Mouse (Mus musculus): Measurements from ENCODE around the gene En2.

Gene En2

GRCm38 (mm10) chr5:28176585-28176984, 11.1 kb downstream of the En2 start:
- no peak for DNase-seq (ENCODE audit: inconsistent age in 2 of 2, low spot score in 1 of 2)

GRCm38 (mm10) chr5:28178322-28178721, 12.8 kb downstream of the En2 start:
- no peak for DNase-seq (ENCODE audit: inconsistent age in 2 of 2, low spot score in 1 of 2)

- DNase-seq (ENCODE audit: inconsistent age in 2 of 2, low spot score in 1 of 2): no peak
Measured at GRCm38 (mm10) chr5:28179237-28179790, 13.8 kb downstream of the En2 start.

- no peak for DNase-seq (ENCODE audit: inconsistent age in 2 of 2, low spot score in 1 of 2)
Measured at GRCm38 (mm10) chr5:28191201-28192098, 26.0 kb downstream of the En2 start.

GRCm38 (mm10) chr5:28192099-28192454, 26.6 kb downstream of the En2 start:
- DNase-seq (ENCODE audit: inconsistent age in 2 of 2, low spot score in 1 of 2): no peak

- no peak for DNase-seq (ENCODE audit: inconsistent age in 2 of 2, low spot score in 1 of 2)
Measured at GRCm38 (mm10) chr5:28195473-28195872, 30.0 kb downstream of the En2 start.

- no peak for DNase-seq (ENCODE audit: inconsistent age in 2 of 2, low spot score in 1 of 2)
Measured at GRCm38 (mm10) chr5:28199089-28199873, 33.8 kb downstream of the En2 start.

- no peak for DNase-seq (ENCODE audit: inconsistent age in 2 of 2, low spot score in 1 of 2)
Measured at GRCm38 (mm10) chr5:28203086-28203485, 37.6 kb downstream of the En2 start.

GRCm38 (mm10) chr5:28204678-28205077, 39.2 kb downstream of the En2 start:
- DNase-seq (ENCODE audit: inconsistent age in 2 of 2, low spot score in 1 of 2): no peak

GRCm38 (mm10) chr5:28206448-28206847, 41.0 kb downstream of the En2 start:
- DNase-seq (ENCODE audit: inconsistent age in 2 of 2, low spot score in 1 of 2): no peak

GRCm38 (mm10) chr5:28207043-28207442, 41.5 kb downstream of the En2 start:
- no peak for DNase-seq (ENCODE audit: inconsistent age in 2 of 2, low spot score in 1 of 2)

GRCm38 (mm10) chr5:28208726-28209520, 43.4 kb downstream of the En2 start:
- DNase-seq (ENCODE audit: inconsistent age in 2 of 2, low spot score in 1 of 2): no peak

GRCm38 (mm10) chr5:28209549-28210431, 44.3 kb downstream of the En2 start:
- DNase-seq (ENCODE audit: inconsistent age in 2 of 2, low spot score in 1 of 2): peak in 1 of 2 experiments; percentile 20

GRCm38 (mm10) chr5:28210591-28211550, 45.4 kb downstream of the En2 start:
- DNase-seq (ENCODE audit: inconsistent age in 2 of 2, low spot score in 1 of 2): no peak

- DNase-seq (ENCODE audit: inconsistent age in 2 of 2, low spot score in 1 of 2): no peak
Measured at GRCm38 (mm10) chr5:28211651-28212310, 46.3 kb downstream of the En2 start.

GRCm38 (mm10) chr5:28213441-28213840, 47.9 kb downstream of the En2 start:
- no peak for DNase-seq (ENCODE audit: inconsistent age in 2 of 2, low spot score in 1 of 2)

- DNase-seq (ENCODE audit: inconsistent age in 2 of 2, low spot score in 1 of 2): no peak
Measured at GRCm38 (mm10) chr5:28219596-28219995, 54.1 kb downstream of the En2 start.
